Mouse (Mus musculus) forebrain, embryonic 13.5 days (tissue): ENCODE measurements around the gene Pik3ap1. TPM values are rescaled to one million over a fixed set of nuclear protein-coding genes. Genes with fewer than 3 reads are reported as not detected.

ENCODE experiments used
- ATAC-seq: fragments of 200-750 bp; cut with Nextera tagmentation; 2 replicates; pipeline ENCODE4 v1.8.0; 2017
- H3K27ac ChIP-seq: fragments of 300-500 bp; sonication (generic); 2 replicates; pipeline ENCODE4 v1.5.1; 2015; ENCODE audit warnings: inconsistent platforms, mild to moderate bottlenecking, moderate library complexity
- H3K27me3 ChIP-seq: fragments of 300-500 bp; sonication (generic); 2 replicates; pipeline ENCODE4 v1.6.1; 2015; ENCODE audit warnings: mild to moderate bottlenecking, inconsistent platforms
- H3K36me3 ChIP-seq: fragments of 300-500 bp; sonication (generic); 2 replicates; pipeline ENCODE4 v1.6.1; 2015; ENCODE audit warnings: mild to moderate bottlenecking, inconsistent platforms; ENCODE audit not compliant: poor library complexity, severe bottlenecking
- H3K4me1 ChIP-seq: fragments of 300-500 bp; sonication (generic); 2 replicates; pipeline ENCODE4 v1.6.1; 2015; ENCODE audit warnings: inconsistent platforms
- H3K4me2 ChIP-seq: fragments of 300-500 bp; sonication (generic); 2 replicates; pipeline ENCODE4 v1.6.1; 2015; ENCODE audit warnings: inconsistent platforms, mild to moderate bottlenecking, moderate library complexity
- H3K4me3 ChIP-seq: fragments of 300-500 bp; sonication (generic); 2 replicates; pipeline ENCODE4 v1.5.1; 2015; ENCODE audit warnings: mild to moderate bottlenecking, inconsistent platforms
- H3K9ac ChIP-seq: fragments of 300-500 bp; sonication (generic); 2 replicates; pipeline ENCODE4 v1.6.1; 2015; ENCODE audit warnings: mild to moderate bottlenecking, inconsistent platforms
- H3K9me3 ChIP-seq: fragments of 300-500 bp; sonication (generic); replicated peaks from 2 replicates; pipeline ENCODE4 v1.6.1; 2016; ENCODE audit warnings: inconsistent platforms
- WGBS: fragments of 180-500 bp; shearing (Covaris S2); methylation state at CpG from one replicate; pipeline ENCODE4 v1.1.7; 2015; 5-methylcytosine and 5-hydroxymethylcytosine counted together
- polyA plus RNA-seq: library from polyadenylated mRNA; unstranded; fragments of >200 nt; fragmentation: Nextera tagmentation; extraction: Ambion mirVana; gene quantifications from 2 replicates; pipeline ENCODE4 v1.2.1, GENCODE M21; 2015

Gene Pik3ap1
- polyA plus RNA-seq, 1 experiment from 2014 or later: 0.99 TPM

DNA sequence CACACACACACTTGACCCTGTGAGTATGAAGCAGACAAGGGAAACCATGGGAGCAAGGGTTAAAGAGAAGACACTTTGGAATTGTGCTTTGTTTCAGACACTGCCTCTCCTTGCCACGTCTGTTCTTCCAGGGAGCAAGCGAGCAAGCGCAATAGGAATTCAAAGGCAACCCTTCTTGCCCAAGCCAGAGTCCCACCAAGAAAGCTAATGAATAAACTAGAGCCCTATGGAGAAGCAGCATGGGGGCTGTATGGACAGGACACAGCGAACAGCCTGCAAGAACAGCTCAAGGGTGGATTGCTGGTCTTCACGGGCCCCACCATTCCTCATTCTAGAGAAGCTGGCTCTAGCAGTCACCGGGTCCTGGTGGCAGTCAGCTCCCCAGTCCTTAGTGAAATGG is 96.3 kb downstream of the Pik3ap1 start:
- Histone ChIP-seq H3K4me2 (no peak overlapping the region), H3K9ac (no peak overlapping the region), H3K4me3 (no peak overlapping the region), H3K9me3 (no peaks in the 10 kb centered on the region), H3K27me3 (no peaks in the 10 kb centered on the region), H3K4me1 (no peaks in the 10 kb centered on the region), H3K36me3 (no peaks in the 10 kb centered on the region), H3K27ac (no peak overlapping the region)
- WGBS: 75% methylated on average over 6 of the region's 6 CpGs
- no peak for ATAC-seq

DNA sequence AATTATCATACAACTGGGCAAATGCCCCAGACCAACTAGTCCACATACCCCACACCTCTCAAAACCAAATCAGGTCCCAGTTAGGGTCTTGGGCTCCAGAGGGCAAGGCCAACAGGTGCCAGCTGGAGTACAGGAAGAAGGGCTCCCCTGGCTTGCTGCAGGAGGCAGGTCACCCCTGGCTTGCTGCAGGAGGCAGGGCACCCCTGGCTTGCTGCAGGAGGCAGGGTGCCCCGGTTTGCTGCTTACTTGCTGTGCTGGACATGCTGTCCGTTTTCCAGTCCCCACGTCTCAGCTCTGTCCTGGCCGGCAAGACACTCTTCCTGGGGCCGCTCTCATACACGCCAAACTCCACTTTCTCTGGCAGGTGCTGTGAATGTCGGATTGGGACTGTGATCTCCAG is 97.7 kb downstream of the Pik3ap1 start:
- WGBS: 81% methylated on average over 7 of the region's 7 CpGs
- no peaks in the 10 kb centered on the region for H3K36me3 ChIP-seq
- H3K9me3 ChIP-seq: no peaks in the 10 kb centered on the region
- no peak for ATAC-seq
- no peaks in the 10 kb centered on the region for H3K27me3 ChIP-seq
- H3K4me1 ChIP-seq: 0 out of 2 replicates have a peak, but pooled peaks cover 3% of the 10 kb centered on the region
- H3K4me2 ChIP-seq: no peak overlapping the region
- no peak overlapping the region for H3K9ac ChIP-seq
- H3K27ac ChIP-seq: no peak overlapping the region
- H3K4me3 ChIP-seq: no peak overlapping the region

DNA sequence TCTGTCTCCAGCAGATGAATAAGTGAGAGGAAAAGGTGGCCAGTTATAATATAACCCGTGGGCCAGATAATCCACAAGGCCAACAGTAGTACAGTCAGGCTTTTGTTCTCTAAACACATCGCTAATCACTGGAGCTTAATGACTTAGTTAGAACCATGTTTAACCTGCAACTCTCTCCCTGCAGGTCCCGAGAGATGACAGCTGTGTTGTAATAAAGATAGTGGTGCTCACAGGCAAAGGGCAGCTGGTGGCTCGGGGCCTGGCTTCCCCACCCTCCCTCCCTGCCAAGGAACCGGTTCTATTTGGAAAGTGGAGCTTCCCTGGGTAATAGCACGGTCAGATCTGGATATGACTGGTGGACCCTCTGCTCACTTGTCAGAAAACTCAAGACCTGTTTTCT is 100.4 kb downstream of the Pik3ap1 start:
- no peaks in the 10 kb centered on the region for H3K27me3 ChIP-seq
- ATAC-seq: no peak
- H3K36me3 ChIP-seq: no peaks in the 10 kb centered on the region
- 0 out of 2 replicates have a peak, but pooled peaks cover 3% of the 10 kb centered on the region for H3K4me1 ChIP-seq
- no peak overlapping the region for H3K4me3 ChIP-seq
- H3K9me3 ChIP-seq: no peaks in the 10 kb centered on the region
- 61% methylated on average over 6 of the region's 6 CpGs for WGBS
- H3K27ac ChIP-seq: no peak overlapping the region
- H3K9ac ChIP-seq: no peak overlapping the region
- no peak overlapping the region for H3K4me2 ChIP-seq

DNA sequence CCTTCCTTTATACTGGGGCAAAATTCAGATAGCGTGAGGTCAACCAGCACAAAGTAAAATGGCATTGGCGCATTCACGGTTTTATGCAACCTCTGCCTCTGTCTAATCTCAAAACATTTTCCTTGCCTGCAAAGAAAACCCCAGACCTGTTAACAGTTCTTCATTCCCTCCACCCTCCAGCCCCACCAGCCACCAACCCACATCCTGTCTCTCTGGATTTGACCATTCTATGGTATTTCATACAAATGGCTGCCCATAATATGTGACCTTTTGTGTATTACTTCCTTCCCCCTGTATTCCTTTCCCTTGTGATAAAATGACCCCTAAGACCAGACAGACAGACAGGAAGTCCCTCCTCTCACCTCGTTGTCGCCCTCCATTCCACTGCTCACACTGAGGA is 102.2 kb downstream of the Pik3ap1 start:
- no peak overlapping the region for H3K4me2 ChIP-seq
- no peak overlapping the region for H3K4me3 ChIP-seq
- H3K27ac ChIP-seq: no peak overlapping the region
- H3K9me3 ChIP-seq: no peaks in the 10 kb centered on the region
- no peak for ATAC-seq
- 84% methylated on average over 5 of the region's 5 CpGs for WGBS
- no peaks in the 10 kb centered on the region for H3K27me3 ChIP-seq
- H3K4me1 ChIP-seq: 0 out of 2 replicates have a peak, but pooled peaks cover 3% of the 10 kb centered on the region
- no peak overlapping the region for H3K9ac ChIP-seq
- no peaks in the 10 kb centered on the region for H3K36me3 ChIP-seq

DNA sequence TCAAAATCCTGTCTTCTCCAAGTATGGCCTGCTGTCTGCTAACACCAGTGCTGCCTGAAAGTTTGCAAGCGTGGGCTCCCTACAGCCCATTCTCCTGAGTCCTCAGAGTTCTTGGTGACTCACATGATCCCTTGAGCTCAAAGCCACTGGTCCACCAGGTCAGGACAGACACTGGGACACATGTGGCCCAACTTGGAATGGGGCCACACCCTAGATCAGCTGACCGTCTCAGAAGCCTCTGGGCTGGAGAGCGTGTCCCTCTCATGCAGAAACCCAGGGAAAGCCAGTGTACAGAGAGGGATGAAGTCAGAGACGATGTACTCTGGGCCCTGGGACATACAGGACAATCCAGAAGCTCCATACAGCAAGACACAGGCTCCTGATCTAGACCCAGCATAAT is 102.7 kb downstream of the Pik3ap1 start:
- no peaks in the 10 kb centered on the region for H3K36me3 ChIP-seq
- H3K27ac ChIP-seq: no peak overlapping the region
- H3K4me1 ChIP-seq: 0 out of 2 replicates have a peak, but pooled peaks cover 3% of the 10 kb centered on the region
- H3K4me2 ChIP-seq: no peak overlapping the region
- H3K27me3 ChIP-seq: no peaks in the 10 kb centered on the region
- whole genome bisulfite sequencing: 90% methylated on average over 4 of the region's 4 CpGs
- no peak overlapping the region for H3K4me3 ChIP-seq
- no peak overlapping the region for H3K9ac ChIP-seq
- ATAC-seq: no peak
- no peaks in the 10 kb centered on the region for H3K9me3 ChIP-seq

DNA sequence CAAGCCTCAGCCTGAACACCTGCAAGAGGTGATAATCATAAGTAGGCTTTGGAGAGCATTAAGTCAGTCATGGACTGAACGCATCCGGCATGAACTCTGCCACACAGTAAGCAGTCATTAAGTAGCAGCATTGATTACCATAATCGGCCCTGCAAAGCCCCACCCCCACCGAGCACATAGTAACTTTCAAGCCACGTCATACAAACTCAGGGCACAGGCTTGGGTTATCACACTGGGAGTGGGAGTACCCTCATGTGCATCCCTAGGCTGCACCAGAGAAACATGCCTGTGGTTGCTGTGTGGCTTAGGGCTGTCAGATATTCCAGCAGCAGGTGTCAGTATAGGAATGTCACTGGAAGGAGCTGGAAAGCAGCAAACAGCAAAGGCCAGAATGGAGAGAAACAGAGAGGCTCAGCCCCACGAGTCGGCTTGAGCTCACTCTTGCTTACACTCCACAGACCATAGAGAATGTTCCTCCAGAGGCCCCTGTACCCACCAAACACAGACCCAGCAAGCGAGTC is 105.1 kb downstream of the Pik3ap1 start:
- no peak overlapping the region for H3K9ac ChIP-seq
- H3K4me2 ChIP-seq: no peak overlapping the region
- H3K27me3 ChIP-seq: no peaks in the 10 kb centered on the region
- no peak overlapping the region for H3K4me3 ChIP-seq
- H3K27ac ChIP-seq: no peak overlapping the region
- H3K4me1 ChIP-seq: 0 out of 2 replicates have a peak, but pooled peaks cover 3% of the 10 kb centered on the region
- ATAC-seq: no peak
- no peaks in the 10 kb centered on the region for H3K9me3 ChIP-seq
- H3K36me3 ChIP-seq: no peaks in the 10 kb centered on the region
- 60% methylated on average over 8 of the region's 8 CpGs for WGBS

DNA sequence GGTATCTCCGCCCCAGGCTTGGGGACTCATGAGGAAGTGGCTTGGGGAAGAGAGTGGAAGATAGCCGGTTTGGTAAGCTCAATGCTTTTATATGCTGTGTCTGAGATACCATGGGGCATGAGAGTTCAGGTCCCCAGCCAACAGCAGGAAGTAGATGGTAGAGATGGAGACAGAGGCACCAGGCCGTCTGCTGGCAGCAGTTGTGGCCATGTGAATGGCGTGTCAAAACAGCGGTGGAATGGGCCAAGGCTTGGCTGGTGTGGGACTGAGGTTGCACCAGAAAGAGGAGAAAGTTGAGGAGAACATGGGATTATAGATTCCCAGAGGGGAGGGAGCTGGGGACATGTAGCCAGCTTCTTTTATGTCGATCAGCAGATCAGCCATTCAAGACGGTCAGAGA is 106.3 kb downstream of the Pik3ap1 start:
- no peak for ATAC-seq
- H3K27me3 ChIP-seq: no peaks in the 10 kb centered on the region
- no peak overlapping the region for H3K9ac ChIP-seq
- H3K36me3 ChIP-seq: no peaks in the 10 kb centered on the region
- 89% methylated on average over 7 of the region's 7 CpGs for WGBS
- H3K4me3 ChIP-seq: no peak overlapping the region
- no peak overlapping the region for H3K4me2 ChIP-seq
- H3K9me3 ChIP-seq: no peaks in the 10 kb centered on the region
- 0 out of 2 replicates have a peak, but pooled peaks cover 3% of the 10 kb centered on the region for H3K4me1 ChIP-seq
- H3K27ac ChIP-seq: no peak overlapping the region

DNA sequence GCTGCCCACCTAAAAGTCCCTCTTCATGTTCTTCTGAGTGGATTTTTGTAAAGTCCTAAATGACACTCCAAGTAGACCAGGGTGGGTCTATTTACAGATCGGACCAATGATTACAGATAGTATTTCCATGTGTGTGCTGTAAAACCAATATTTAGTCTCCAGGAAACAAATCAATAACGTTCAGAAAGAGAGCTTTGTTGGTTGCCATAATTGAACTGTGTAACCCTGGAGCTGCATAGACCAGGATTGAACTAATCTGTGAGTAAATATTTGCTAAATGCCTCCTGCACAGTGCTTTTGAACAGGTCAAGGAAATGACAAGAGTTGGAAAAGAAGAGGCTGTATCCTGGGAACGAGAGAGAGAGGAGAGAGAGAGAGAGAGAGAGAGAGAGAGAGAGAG is 109.3 kb downstream of the Pik3ap1 start:
- Histone ChIP-seq H3K36me3 (no peaks in the 10 kb centered on the region), H3K9ac (no peak overlapping the region), H3K4me1 (no peaks in the 10 kb centered on the region), H3K4me3 (no peak overlapping the region), H3K27me3 (no peaks in the 10 kb centered on the region), H3K9me3 (no peaks in the 10 kb centered on the region), H3K27ac (no peak overlapping the region), H3K4me2 (no peak overlapping the region)
- WGBS: 61% methylated on average over 3 of the region's 3 CpGs
- ATAC-seq: no peak

DNA sequence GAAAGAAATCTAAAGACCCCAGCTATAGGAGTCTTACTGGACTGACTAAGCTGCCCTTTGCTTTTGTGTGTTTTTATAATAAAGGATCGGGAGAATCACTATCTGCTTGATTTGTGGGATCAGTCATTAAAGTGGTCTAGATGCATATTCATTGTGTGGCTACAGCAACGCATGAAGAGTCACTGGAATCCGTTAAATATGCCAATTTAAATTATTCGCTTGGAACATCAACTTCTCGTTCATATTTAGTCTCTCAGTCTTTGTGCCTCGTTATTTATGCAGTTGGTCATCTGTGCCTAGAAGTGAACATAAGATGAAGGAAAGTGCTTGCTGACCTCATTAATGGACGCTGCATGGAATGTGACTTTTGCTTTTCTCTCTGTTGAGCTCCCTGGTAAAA is 114.0 kb downstream of the Pik3ap1 start:
- Histone ChIP-seq H3K9ac (no peak overlapping the region), H3K27ac (no peak overlapping the region), H3K4me1 (peaks cover 4% of the 10 kb centered on the region; the same call in 1 of the 2 replicates), H3K27me3 (no peaks in the 10 kb centered on the region), H3K9me3 (no peaks in the 10 kb centered on the region), H3K36me3 (no peaks in the 10 kb centered on the region), H3K4me2 (no peak overlapping the region), H3K4me3 (no peak overlapping the region)
- 72% methylated on average over 7 of the region's 7 CpGs for WGBS
- ATAC-seq: no peak

DNA sequence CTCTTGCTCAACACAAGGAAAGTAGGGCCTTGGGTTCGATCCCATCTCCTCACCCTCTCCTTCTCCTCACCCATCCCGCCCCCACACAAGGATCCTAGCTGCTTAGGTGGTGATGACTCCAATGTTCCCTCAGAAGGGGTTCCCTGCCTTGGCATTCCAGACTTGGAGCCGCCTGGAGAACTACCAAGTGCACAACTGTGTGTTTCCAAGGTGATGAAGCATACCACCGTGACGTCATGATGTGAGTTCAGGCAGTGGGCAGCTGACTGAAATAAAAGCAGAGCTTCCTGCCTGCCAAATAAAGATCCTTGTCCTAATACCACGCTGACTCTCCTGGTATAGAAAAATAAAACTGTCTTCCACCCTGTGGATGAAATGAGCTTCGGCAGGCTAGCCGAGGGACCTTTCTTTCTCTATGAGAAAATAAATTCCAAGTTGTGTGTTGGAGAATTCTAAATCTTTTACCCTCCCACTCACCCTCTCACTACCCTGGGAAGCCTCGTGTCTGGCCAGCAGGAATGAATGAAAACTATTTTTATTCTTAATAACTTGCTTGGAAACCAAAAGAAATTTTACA is 114.7 kb downstream of the Pik3ap1 start:
- H3K9ac ChIP-seq: no peak overlapping the region
- no peak overlapping the region for H3K27ac ChIP-seq
- 57% methylated on average over 9 of the region's 9 CpGs for WGBS
- H3K36me3 ChIP-seq: no peaks in the 10 kb centered on the region
- ATAC-seq: no peak
- H3K27me3 ChIP-seq: no peaks in the 10 kb centered on the region
- no peak overlapping the region for H3K4me2 ChIP-seq
- H3K4me1 ChIP-seq: peaks cover 4% of the 10 kb centered on the region; the same call in 1 of the 2 replicates
- H3K9me3 ChIP-seq: no peaks in the 10 kb centered on the region
- no peak overlapping the region for H3K4me3 ChIP-seq

DNA sequence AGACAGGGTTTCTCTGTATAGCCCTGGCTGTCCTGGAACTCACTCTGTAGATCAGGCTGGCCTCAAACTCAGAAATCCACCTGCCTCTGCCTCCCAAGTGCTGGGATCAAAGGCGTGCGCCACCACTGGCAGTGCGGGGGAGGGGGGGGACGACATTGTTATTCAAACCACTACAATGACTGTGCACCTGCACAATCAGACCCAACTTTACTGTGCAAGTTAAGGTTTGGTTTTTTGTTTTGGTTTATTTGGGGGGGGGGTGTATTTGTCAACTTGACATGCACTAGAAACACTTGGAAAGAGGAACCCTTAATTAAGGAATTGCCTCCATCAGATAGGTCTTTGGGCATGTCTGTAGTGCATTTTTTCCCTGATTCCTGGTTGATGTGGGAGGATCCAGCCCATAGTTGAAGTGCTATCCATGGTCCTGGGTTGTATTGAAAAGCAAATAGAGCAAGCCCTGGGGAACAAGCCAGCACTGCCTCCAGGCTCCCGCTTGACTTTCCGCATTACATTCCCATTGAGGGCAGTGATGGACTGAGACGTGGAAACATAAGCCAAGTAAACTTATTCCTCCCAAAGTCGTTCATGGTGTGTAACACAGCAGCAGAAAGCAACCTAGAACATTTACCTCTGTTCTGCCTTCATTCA is 118.5 kb downstream of the Pik3ap1 start:
- H3K4me2 ChIP-seq: no peak overlapping the region
- WGBS: 71% methylated on average over 8 of the region's 8 CpGs
- no peaks in the 10 kb centered on the region for H3K27me3 ChIP-seq
- peaks cover 25% of the 10 kb centered on the region for H3K4me1 ChIP-seq
- no peaks in the 10 kb centered on the region for H3K9me3 ChIP-seq
- H3K9ac ChIP-seq: no peak overlapping the region
- no peak overlapping the region for H3K4me3 ChIP-seq
- no peak overlapping the region for H3K27ac ChIP-seq
- no peak for ATAC-seq
- H3K36me3 ChIP-seq: no peaks in the 10 kb centered on the region

DNA sequence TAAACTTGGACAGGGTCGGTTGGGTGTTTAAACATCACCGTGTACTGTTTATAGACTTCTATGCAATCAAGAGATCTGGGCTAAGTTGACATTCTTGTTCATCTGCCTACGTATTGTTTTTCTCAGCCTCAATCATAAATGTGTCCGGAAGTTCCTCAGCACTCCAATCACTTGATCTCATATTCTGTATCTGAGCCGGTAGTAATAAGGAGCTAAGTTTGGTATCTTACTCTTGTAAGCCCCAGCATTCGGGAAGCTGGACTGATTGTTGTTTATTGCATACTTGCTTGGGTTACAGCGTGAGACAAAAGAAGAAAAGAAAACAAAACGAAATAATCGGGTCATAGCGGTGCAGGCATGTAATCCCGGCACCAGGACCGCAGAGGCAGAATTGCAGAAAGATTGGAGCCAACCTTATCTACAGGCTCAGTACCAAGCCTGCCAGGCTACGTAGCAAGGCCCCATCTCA is 120.5 kb downstream of the Pik3ap1 start:
- peaks cover 32% of the 10 kb centered on the region for H3K4me1 ChIP-seq
- peak overlapping the region; percentile 95 for H3K9ac ChIP-seq
- peak overlapping the region; percentile 77 for H3K4me2 ChIP-seq
- H3K27ac ChIP-seq: peak overlapping the region; percentile 96
- H3K9me3 ChIP-seq: no peaks in the 10 kb centered on the region
- H3K36me3 ChIP-seq: no peaks in the 10 kb centered on the region
- WGBS: 31% methylated on average over 13 of the region's 13 CpGs
- H3K4me3 ChIP-seq: peak overlapping the region; percentile 94
- ATAC-seq: no peak
- H3K27me3 ChIP-seq: no peaks in the 10 kb centered on the region
